ENCODE assay signal across 7 mouse cellular contexts in the genomic region with DNA sequence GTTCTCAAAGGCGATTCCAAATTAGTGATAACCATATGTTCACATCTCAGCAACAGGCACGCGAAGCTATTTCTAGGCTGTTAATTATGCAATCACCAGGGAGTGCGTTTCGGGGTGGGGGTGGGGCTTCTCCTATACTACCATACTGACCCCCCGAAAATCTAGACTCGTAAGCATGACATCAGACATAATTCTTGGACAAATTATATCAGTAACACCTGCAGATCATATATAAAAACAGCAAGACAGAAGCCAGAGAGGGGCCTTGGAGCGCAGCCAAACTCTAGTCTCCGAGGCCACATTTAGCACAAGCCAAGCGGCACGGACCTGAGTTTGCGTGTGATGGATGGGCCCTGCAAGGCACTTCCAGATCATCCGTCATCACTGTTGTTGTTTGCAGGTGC.
DNase-seq lines count a peak whose midpoint lies in the region; ATAC-seq lines count a peak whose summit lies in the region.

No protein-coding gene starts in this region.

- 64% methylated on average over 13 of the region's 13 CpGs for WGBS in midbrain, embryonic 15.5 days
- WGBS in midbrain, embryonic 16.5 days: 62% methylated on average over 13 of the region's 13 CpGs

- H3K36me3 ChIP-seq in midbrain, embryonic 15.5 days (replicated peaks): no peaks in the 10 kb centered on the region
- no peaks in the 10 kb centered on the region for H3K36me3 ChIP-seq in midbrain, embryonic 16.5 days (ENCODE audit: control insufficient read depth, insufficient read depth, low read length)

- peak; percentile 74 to 78 for DNase-seq in cerebellum, postnatal 10 days
- peak; percentile 7 to 20 for DNase-seq in layer of hippocampus, adult 8-10 months (ENCODE audit: low spot score in 2 of 2)
- DNase-seq in ovary, postnatal 14 days (ENCODE audit: low spot score): peak; percentile 21
- DNase-seq in thymus, postnatal 10 days (ENCODE audit: low spot score in 2 of 2): no peak

- H3K27me3 ChIP-seq in midbrain, embryonic 15.5 days (replicated peaks): no peaks in the 10 kb centered on the region
- no peaks in the 10 kb centered on the region for H3K27me3 ChIP-seq in midbrain, embryonic 16.5 days (ENCODE audit: control insufficient read depth, insufficient read depth, low read depth, low read length)

- no peak overlapping the region for H3K4me3 ChIP-seq in midbrain, embryonic 15.5 days
- no peak overlapping the region for H3K4me3 ChIP-seq in midbrain, embryonic 16.5 days (ENCODE audit: low read depth, low read length)

- H3K9ac ChIP-seq in midbrain, embryonic 15.5 days: no peak overlapping the region
- no peak overlapping the region for H3K9ac ChIP-seq in midbrain, embryonic 16.5 days (ENCODE audit: low read depth, low read length)

- no peak for ATAC-seq in midbrain, embryonic 15.5 days (replicated peaks)
- ATAC-seq in midbrain, embryonic 16.5 days: no peak; the same call in 1 of the 2 replicates
- ATAC-seq in granulocyte monocyte progenitor cell, adult 5-6 weeks (replicated peaks; ENCODE audit: poor library complexity, severe bottlenecking): peak; percentile 52; the same call in 1 of the 2 replicates

- no peaks in the 10 kb centered on the region for H3K4me1 ChIP-seq in midbrain, embryonic 15.5 days
- H3K4me1 ChIP-seq in midbrain, embryonic 16.5 days (ENCODE audit: control insufficient read depth, insufficient read depth, low read length): no peaks in the 10 kb centered on the region; the same call in 1 of the 2 replicates

- H3K27ac ChIP-seq in midbrain, embryonic 15.5 days: no peak overlapping the region
- H3K27ac ChIP-seq in midbrain, embryonic 16.5 days (ENCODE audit: low read length): no peak overlapping the region

- peak overlapping the region; percentile 5; the same call in 1 of the 2 replicates for H3K4me2 ChIP-seq in midbrain, embryonic 15.5 days
- H3K4me2 ChIP-seq in midbrain, embryonic 16.5 days (ENCODE audit: low read length): no peak overlapping the region

- H3K9me3 ChIP-seq in midbrain, embryonic 15.5 days: no peaks in the 10 kb centered on the region
- peaks cover under 1% of the 10 kb centered on the region; the same call in 1 of the 2 replicates for H3K9me3 ChIP-seq in midbrain, embryonic 16.5 days (replicated peaks; ENCODE audit: control insufficient read depth, low read length, poor library complexity, severe bottlenecking)

Comparison
In these comparisons a context has a peak if more than half of its experiments do, and no peak if none do; other contexts are left out.
1. DNase-seq: peak in cerebellum, postnatal 10 days (2 of 2), layer of hippocampus, adult 8-10 months (2 of 2) and ovary, postnatal 14 days (single experiment); none in thymus, postnatal 10 days (0 of 2).